Mouse (Mus musculus): ENCODE measurements around the gene Smc2.
"Not testable (repeated sequence)": the region's sequence is repeated elsewhere in the genome, so short reads cannot be mapped to it uniquely, and the experiment has no call there.

The Smc2 gene

GRCm38 (mm10) chr4:52438886-52439664, at the start of gene Smc2:
TSS of gene Smc2 (plus strand) at chr4:52439243.
- peak; percentile 94 for DNase-seq (ENCODE audit: low spot score)

DNA sequence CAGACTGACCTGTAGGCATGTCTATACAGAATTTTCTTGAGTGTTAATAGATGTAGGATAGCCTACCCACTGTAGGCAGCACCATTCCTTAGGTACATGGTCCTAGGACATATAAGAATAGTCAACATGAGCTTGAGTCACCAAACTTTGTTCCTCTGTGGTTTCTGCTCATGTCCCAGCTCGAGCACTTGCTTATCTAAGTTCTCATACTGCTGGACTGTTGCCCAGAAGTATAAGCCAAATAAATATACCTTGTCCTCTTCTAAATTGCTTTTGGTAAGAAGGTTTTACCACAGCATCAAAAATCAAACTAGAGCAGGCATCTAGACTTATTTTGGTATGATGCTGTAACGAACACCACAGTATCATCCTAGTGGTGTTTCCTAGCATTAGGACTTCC, 27.5 kb upstream of the Smc2 start:
- no peak for DNase-seq (ENCODE audit: low spot score)

- DNase-seq (ENCODE audit: low spot score), result no peak
These were observed 15.4 kb upstream of the Smc2 start for GRCm38 (mm10) chr4:52423653-52424052.

DNA sequence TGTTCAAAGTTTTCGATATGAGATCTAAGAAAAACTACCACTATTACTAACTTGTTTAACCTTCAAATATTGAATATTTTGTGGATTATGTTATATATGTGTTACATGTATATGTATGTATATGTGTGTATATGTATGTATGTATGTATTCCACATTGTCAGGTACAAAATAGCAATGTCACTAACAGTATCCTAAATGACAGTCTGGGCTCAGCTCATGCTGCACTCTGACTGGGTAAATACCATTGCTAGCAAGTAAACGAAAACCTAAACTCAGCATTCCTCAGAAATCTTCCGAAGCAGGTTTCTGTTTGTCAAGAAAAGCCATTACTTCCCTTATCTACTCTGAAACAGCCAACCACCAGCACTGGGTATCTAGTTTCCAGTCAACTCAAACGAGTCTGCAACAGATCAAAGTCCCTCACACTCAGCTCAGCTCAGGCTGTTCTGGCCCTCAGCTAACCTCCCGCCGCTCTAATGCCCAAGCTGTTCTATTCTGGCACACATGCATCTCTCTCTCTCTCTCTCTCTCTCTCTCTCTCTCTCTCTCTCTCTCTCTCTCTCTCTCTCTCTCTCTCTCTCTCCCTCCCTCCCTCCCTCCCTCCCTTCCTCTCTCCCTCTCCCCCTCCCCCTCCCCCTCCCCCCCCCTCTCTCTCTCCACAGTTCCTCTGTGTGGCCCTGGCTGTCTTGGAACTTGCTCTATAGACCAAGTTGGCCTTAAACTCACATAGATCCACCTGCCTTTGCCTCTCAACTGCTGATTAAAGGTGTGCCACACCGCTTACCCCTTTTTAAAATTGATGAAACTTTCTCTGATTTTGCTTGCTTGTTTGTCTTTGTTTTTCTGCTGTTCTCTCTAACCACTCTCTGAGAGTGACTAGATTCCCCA, 9.5 kb upstream of the Smc2 start:
- no peak for DNase-seq (ENCODE audit: low spot score)

DNA sequence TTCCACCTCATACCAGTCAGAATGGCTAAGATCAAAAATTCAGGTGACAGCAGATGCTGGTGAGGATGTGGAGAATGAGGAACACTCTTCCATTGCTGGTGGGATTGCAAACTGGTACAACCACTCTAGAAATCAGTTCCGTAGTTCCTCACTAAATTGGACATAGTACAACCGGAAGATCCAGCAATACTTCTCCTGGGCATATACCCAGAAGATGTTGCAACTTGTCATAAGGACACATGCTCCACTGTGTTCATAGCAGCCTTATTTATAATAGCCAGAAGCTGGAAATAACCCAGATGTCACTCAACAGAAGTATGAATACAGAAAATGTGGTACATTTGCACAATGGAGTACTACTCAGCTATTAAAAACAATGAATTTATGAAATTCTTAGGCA, 3.5 kb upstream of the Smc2 start:
- not testable (repeated sequence) for DNase-seq (ENCODE audit: low spot score)

DNA sequence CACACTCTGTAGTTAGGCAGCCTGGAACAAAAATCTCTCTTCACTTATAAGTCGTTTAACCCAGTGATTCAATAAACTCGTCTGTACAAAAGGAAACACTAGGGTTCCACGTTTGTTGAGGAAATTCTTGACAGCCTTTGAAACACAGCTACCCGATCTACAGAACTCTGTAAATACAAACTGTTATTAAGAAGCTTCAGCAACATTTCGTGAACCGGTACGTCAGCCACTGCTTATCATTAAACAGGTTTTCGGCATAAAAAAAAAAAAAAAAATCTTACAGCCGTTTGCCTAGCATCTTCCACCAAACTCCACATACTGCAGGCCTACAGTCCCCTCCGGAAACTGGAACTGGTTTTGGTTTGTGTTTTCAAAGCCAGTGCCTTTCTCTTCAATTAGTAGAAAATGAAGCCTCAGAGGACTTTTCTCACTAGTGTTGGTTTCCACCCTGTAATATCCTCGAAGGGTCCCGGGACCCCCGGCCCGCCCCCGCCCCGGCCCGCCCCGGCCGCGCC, 615 bp upstream of the Smc2 start:
- DNase-seq (ENCODE audit: low spot score), result no peak

- no peak for DNase-seq (ENCODE audit: low spot score)
These were observed 20.7 kb downstream of the Smc2 start for GRCm38 (mm10) chr4:52459726-52460125.

DNA sequence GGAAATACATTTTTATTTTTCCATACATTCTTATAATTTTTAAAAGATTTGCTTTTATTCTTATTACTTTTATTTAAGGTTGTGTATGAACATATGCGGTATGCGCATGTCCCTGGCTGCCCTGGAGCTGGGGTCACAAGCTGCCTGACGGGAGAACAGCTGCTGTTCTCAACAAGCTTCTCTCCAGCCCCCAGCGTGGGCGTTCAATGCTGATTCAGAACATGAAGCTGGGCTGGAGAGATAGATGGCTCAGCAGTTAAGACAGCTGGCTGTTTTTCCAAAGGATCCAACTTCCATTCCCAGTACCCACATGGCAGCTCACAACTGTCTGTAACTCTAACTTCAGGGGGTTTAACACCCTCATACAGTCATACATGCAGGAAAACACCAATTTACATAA, 22.3 kb downstream of the Smc2 start:
- no peak for DNase-seq (ENCODE audit: low spot score)

DNA sequence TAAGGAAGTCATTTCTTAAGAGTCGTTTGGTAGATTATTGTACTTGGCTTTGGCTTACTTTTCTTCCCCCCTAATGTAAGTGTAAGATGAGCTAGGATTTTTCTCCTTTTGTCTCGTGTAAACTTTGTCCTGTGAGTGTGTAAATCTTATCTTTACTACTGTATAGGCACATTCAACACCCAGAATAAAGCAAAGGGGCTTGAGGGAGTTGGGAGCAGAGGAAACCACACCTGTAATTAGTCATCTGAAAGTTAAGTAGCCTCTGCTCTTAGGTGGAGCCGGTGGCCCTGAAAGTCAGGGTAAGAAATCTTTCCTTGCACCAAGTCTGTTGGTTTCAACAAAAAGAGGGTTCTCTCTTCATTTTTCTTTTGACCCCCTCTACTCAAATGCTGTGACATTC, 34.4 kb downstream of the Smc2 start:
- DNase-seq (ENCODE audit: low spot score), result no peak

- no peak for DNase-seq (ENCODE audit: low spot score)
These were observed 48.4 kb downstream of the Smc2 start for GRCm38 (mm10) chr4:52487486-52487885.

- DNase-seq (ENCODE audit: low spot score), result not testable (repeated sequence)
These were observed 58.1 kb downstream of the Smc2 start, which contains the start of gene Vma21-ps for GRCm38 (mm10) chr4:52497144-52497543. TSS of gene Vma21-ps (minus strand) at chr4:52497244.

DNA sequence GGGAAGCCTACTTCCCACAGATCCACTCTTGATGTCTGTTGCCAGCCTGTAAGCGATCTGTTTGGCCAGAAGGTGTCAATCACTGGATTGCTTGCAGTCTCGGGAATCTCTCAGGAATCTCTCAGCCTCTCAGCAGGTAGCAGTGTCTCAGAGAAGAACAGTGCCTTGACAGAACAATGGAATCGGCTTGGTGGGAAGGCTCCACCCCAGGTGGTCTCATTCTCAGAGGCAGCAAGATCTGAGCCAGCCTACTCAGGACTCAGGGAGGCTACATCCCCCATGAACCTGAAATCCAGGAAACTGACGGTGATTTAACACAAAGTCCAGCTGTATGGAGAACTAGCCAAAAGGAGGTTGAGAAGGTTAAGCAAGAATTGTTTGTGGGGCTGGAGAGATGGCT, 78.5 kb downstream of the Smc2 start:
- no peak for DNase-seq (ENCODE audit: low spot score)

DNA sequence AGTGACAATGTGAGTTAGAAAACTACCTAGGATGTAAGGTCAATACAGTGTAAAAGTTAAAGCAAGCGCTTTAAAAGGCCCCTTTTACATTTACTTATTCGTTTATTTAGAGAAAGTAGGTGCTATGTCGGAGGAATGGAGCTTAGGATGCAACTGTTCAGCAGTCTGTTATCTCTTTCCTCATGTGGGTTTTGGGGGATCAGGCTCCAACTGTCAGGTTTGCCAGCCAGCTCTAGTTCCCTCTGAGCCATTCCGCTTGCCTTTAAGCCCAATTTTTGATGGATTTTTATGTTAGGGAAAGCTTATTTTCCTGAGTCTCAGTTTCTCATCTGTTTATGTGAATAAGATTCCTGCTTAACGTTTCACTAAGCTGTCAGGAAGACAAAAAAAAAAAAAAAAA, 80.3 kb downstream of the Smc2 start:
- no peak for DNase-seq (ENCODE audit: low spot score)

GRCm38 (mm10) chr4:52526464-52526863, 87.4 kb downstream of the Smc2 start:
- no peak for DNase-seq (ENCODE audit: low spot score)

GRCm38 (mm10) chr4:52530636-52531035, 91.6 kb downstream of the Smc2 start:
- DNase-seq (ENCODE audit: low spot score), result no peak
